Mouse (Mus musculus): ENCODE results near the gene Ankfy1.

Gene Ankfy1

DNA sequence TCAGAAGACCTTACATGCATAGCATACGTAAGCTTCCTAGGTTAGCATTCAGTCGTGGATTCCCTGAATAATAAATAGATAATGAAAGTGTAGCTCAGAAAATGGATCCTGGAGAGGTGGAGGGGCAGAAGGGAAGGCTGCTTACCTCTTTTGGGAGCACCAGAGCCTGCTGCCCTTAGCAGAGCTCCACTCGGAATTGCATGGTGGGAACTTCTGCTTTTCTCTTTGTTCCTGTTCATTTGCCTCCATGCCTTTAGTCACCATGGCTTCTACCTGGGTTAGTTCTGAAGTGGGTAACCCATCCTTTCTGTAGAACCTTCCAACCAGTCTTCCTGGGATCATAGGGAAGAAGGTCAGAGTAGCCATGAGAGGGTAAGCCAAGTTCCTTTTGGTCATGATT, 92.7 kb downstream of the Ankfy1 start:
- no peak for DNase-seq (ENCODE audit: extremely low spot score, low read depth, low spot score)

- no peak for DNase-seq (ENCODE audit: extremely low spot score, low read depth, low spot score)
Observed at GRCm38 (mm10) chr11:72792033-72792432, 102.2 kb downstream of the Ankfy1 start.

GRCm38 (mm10) chr11:72795149-72795454, 105.3 kb downstream of the Ankfy1 start:
- no peak for DNase-seq (ENCODE audit: extremely low spot score, low read depth, low spot score)

- peak; percentile 88 for DNase-seq (ENCODE audit: extremely low spot score, low read depth, low spot score)
Observed at GRCm38 (mm10) chr11:72795455-72796295, 105.9 kb downstream of the Ankfy1 start, which contains the start of the genes Cyb5d2 and Zzef1. TSS of gene Cyb5d2 (minus strand) at chr11:72796142. TSS of gene Zzef1 (plus strand) at chr11:72796226.

DNA sequence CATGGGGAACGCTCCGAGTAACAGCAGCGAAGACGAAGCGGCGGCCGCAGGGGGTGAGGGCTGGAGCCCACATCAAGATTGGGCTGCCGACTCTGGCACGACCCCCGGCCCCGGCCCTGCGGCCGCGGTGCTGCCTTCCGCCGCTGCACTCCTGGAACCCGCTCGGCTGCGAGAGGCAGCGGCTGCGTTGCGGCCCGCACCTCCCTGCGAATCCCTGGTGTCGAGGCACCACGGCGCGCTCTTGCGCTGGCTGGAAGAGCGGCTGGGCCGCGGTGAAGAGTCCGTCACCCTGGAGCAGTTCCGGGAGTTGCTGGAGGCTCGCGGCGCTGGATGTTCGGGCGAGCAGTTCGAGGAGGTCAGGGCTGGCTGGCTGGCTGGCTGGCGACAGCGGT, 106.5 kb downstream of the Ankfy1 start:
- DNase-seq (ENCODE audit: extremely low spot score, low read depth, low spot score), result no peak

DNA sequence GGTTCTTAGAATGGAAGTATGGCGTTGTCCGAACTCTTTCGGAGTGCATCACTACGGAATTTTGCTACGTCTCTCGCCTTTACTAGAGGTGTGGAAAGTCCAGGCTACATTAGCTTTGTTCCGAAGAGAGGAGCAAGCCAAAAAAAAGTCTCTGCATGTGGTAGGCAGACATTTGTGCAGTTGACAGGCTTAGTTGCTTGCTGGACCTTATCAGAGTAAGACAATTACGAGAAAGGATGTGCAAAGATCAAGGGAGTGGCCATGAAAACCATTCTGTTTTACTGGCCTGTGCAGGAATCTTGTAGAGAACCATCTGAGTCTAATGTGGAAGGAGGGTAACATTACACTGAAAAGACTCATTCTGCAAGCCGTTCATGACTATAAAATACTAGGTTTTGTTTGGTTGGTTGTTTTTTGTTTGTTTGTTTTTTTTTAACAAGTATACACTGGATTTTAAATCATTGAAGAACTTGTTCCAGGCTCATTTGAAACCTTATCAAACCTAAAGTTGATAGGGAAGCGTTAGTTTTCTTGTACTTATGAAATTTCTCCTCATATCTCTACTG, 107.0 kb downstream of the Ankfy1 start:
- no peak for DNase-seq (ENCODE audit: extremely low spot score, low read depth, low spot score)

DNA sequence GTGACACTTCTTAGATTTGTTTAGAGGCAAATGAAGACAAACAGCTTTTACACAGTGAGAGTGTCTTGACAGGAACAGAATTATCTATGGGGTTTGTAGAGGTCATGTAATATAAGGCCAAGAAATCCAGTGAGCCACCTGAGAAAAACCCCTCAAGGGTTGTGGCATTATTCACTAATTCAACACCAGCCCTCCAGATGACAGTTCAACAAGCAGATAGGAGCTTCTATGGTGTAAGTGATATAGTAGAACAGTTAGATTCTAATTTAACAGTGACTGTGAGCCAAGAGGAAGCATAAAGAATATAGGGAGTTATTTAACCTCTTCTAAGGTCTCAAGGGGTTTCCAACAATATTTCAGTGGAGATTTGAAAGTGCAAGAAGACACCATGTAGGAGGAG, 108.3 kb downstream of the Ankfy1 start:
- DNase-seq (ENCODE audit: extremely low spot score, low read depth, low spot score), result no peak

DNA sequence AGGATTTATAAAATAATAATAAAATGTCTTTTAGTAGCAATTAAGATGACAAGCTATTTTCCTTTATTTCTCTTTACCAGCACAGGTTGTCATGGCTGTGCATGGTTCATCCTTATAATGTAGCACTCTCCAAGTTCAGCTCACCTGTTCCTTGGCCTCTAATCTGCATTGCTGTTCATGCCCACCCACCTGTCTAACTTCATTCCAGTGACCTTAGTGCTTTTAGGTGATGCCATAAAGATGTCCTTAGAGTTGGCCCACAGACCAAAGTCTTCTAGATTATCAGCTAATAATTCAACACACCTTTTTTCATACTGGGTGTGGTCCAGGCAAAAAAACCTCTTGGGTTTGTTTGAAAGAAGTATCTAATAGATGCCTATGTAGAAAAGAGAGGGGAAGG, 111.4 kb downstream of the Ankfy1 start:
- DNase-seq (ENCODE audit: extremely low spot score, low read depth, low spot score), result no peak

DNA sequence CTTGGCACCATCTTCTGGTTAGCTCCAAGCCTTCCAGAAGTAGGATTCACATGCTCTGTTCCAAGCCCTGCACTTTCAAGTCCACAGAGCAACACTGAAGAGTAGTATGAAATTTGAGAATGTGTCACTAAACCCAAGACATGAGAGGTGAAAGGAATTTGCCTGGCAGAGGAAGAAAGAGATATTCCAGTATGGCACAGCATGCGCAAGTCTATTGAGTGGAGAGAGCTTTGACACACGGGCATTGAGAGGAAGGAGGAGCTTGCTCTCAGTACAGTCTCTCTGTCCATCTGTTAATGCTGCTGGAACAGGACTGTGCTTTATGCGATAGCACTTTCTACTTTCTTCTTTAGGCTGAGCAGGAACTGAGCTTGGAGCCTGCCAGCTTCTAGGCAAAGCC, 113.2 kb downstream of the Ankfy1 start:
- no peak for DNase-seq (ENCODE audit: extremely low spot score, low read depth, low spot score)

DNA sequence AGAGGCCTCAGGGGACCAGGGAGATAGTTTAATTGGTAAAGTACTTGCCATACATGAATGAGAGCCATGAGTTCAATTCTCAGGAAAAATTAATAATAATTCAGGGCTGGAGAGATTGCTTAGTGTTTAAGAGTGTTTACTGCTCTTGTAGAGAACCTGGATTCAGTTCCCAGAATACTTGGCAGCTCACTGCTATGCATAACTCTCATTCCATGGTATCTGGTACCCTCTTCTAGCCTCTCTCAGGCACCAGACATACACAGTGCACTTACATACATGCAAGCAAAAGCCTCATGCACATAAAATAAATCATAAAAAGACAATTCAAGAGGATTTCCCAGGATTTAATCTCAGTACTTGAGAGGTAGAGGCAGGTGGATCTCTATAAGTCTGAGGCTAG, 114.8 kb downstream of the Ankfy1 start:
- DNase-seq (ENCODE audit: extremely low spot score, low read depth, low spot score), result no peak

- DNase-seq (ENCODE audit: extremely low spot score, low read depth, low spot score), result no peak
Observed at GRCm38 (mm10) chr11:72805232-72805631, 115.4 kb downstream of the Ankfy1 start.

DNA sequence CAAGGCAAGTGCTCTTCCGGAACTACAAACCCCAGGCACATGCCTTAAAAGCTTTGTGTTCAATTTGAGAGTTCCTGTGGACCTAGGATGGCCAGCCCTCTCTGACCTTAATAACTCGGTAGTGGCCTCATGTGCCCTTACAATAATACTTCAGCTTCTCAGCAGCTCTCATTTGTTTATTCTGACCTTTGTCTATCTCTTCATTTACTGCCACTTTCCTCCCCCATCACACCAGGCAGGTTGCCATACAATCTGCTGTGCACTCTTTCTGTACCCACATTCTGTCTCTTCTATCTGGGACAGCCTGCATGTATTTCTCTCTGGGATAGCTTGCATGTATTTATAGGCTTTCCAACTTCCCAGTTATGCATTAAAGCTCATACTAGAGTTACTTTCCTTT, 116.8 kb downstream of the Ankfy1 start:
- no peak for DNase-seq (ENCODE audit: extremely low spot score, low read depth, low spot score)

- DNase-seq (ENCODE audit: extremely low spot score, low read depth, low spot score), result no peak
Observed at GRCm38 (mm10) chr11:72807992-72808391, 118.2 kb downstream of the Ankfy1 start.

GRCm38 (mm10) chr11:72813687-72814086, 123.9 kb downstream of the Ankfy1 start:
- DNase-seq (ENCODE audit: extremely low spot score, low read depth, low spot score), result no peak

DNA sequence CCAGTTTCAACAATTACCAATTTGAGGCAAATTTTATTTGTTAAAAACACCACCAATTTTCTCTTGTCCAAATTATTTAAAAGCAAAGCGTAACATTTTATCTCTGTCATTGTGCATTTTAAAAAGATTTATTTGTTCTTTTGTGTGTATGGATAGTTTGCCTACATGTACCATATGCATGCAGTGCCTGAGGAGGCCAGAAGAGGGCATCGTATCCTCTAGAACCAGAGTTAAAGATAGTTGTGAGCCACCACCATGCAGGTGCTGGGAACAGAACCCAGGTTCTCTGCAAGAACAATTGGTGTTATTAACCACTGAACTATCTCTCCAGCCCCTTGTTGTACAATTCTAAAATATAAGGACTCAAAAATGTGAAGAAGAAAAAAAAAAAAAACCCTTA, 124.4 kb downstream of the Ankfy1 start:
- no peak for DNase-seq (ENCODE audit: extremely low spot score, low read depth, low spot score)

GRCm38 (mm10) chr11:72816859-72817258, 127.1 kb downstream of the Ankfy1 start:
- no peak for DNase-seq (ENCODE audit: extremely low spot score, low read depth, low spot score)

DNA sequence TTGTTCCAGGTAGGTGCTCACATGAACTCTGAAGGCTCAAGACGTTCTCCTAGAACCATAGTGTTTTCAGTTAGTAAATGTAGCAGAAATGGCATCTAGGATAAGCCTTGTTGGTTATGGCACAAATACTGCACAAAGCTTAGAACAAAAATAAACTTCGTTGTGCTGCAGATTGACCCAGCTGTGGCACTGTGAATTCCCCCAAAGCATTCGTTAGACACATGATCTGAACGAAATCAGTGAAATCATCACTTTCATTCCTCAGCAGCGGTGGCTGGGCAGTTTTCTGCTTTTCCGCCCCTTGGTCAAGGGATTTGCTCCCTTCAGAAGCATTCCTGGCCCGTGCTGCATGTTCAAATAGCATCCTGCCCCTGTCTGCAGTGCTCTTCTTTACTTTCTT, 128.3 kb downstream of the Ankfy1 start:
- DNase-seq (ENCODE audit: extremely low spot score, low read depth, low spot score), result no peak

GRCm38 (mm10) chr11:72821041-72821440, 131.2 kb downstream of the Ankfy1 start:
- no peak for DNase-seq (ENCODE audit: extremely low spot score, low read depth, low spot score)
